Mouse (Mus musculus) ovary, adult 10 weeks (tissue): ENCODE data around the gene Serpina3j. TPM values are rescaled to one million over a fixed set of nuclear protein-coding genes. Genes with fewer than 3 reads are reported as not detected.

Experiments
- polyA plus RNA-seq: library from polyadenylated mRNA; stranded (reverse); fragments of 350-450 nt; fragmentation: Illumina TruSeq; extraction: RNeasy Lipid Tissue Mini Kit (QIAGEN cat#74804); gene quantifications from one replicate; pipeline ENCODE4 v1.2.3, GENCODE M21; 2014

Gene Serpina3j
- not detected for polyA plus RNA-seq

GRCm38 (mm10) chr12:104314253-104314652 lies at the start of gene Serpina3j:
TSS of gene Serpina3j (plus strand) at chr12:104314553.

GRCm38 (mm10) chr12:104338226-104338625 lies 23.9 kb downstream of the Serpina3j start, which contains the start of the genes Serpina3k and Serpina3m:
TSS of gene Serpina3k (plus strand) at chr12:104338486.
TSS of gene Serpina3m (plus strand) at chr12:104338486.

Other genes starting within 250 kb of the Serpina3j start
- gene Serpina5, start 213.4 kb upstream of the Serpina3j start, polyA plus RNA-seq = 138 TPM
- gene Serpina3a, start 201.8 kb upstream of the Serpina3j start, polyA plus RNA-seq = 2.9 TPM
- not detected for gene Serpina3b, start 186.6 kb upstream of the Serpina3j start, polyA plus RNA-seq
- 40.5 TPM for gene Serpina3c, start 160.7 kb upstream of the Serpina3j start, polyA plus RNA-seq
- gene Serpina3f, start 100.0 kb upstream of the Serpina3j start, polyA plus RNA-seq = 0.46 TPM
- 27.1 TPM for gene Serpina3g, start 78.3 kb upstream of the Serpina3j start, polyA plus RNA-seq
- gene Serpina3i, start 51.4 kb upstream of the Serpina3j start, polyA plus RNA-seq = not detected
- gene Serpina3k, start 23.9 kb downstream of the Serpina3j start, polyA plus RNA-seq = 0.29 TPM
- gene Serpina3m, start 23.9 kb downstream of the Serpina3j start, polyA plus RNA-seq = not detected
- 2.1 TPM for gene Serpina3n, start 92.2 kb downstream of the Serpina3j start, polyA plus RNA-seq
- not detected for gene Gsc, start 158.8 kb downstream of the Serpina3j start, polyA plus RNA-seq